Mouse (Mus musculus): Measurements from ENCODE around the gene Nub1. TPM values are rescaled to one million over a fixed set of nuclear protein-coding genes. Genes with fewer than 3 reads are reported as not detected.

Nub1 gene
- polyA plus RNA-seq, 1 experiment = 44.1 TPM

DNA sequence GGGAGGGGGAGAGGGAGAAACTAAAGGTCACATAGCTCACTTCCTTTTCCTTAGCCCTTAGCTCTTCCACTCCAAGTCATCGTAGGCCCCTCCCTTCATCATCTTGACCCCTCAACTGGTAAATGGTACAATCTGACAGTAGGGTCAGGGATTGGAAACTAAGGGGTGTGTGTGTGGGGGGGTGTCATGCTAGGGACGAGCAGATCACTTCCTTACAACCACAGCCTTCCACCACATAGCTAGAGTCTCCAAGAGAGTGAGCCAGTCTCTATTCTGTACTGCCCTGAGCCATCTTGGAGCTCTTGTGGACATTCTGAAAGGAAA, 66.8 kb downstream of the Nub1 start:
- peak overlapping the region; percentile 96 for H3K4me3 ChIP-seq (ENCODE audit: low read depth, low read length)
- peaks cover 17% of the 10 kb centered on the region for H3K4me1 ChIP-seq (ENCODE audit: control insufficient read depth, insufficient read depth, insufficient read length, low read length)
- 7% methylated on average over 2 of the region's 2 CpGs for WGBS
- H3K27ac ChIP-seq (ENCODE audit: insufficient read depth, low read depth, low read length) = peak overlapping the region; percentile 33
- TF ChIP-seq CTCF (IDR thresholded peaks at IDR 0.05; ENCODE audit: extremely low read depth, insufficient read length, insufficient replicate concordance, low read depth, low read length) = no peak
- TF ChIP-seq POLR2A (IDR thresholded peaks at IDR 0.05; ENCODE audit: low read depth, low read length) = no peak
- no peaks in the 10 kb centered on the region for H3K27me3 ChIP-seq (ENCODE audit: control insufficient read depth, insufficient read depth, low read length)
- no peaks in the 10 kb centered on the region for H3K36me3 ChIP-seq (ENCODE audit: control insufficient read depth, insufficient read depth, low read length)

DNA sequence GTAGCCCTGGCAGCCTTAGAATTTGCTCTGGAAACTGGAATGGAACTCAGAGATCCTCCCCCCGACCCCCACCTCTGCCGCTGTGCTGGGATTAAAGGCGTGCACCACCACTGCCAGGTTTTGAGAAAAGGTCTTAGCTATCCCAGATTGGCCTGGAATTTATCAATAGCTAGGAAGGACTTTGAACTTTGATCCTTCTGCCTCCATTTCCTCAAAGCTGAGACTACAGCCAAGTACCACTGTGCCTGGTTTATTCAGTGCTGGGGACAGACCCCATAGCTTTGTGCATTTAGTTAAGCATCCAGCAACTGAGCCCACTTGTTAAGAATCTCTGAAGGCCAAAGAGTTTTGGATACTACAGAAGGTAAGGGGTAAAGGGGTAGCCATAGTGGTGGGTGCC, 71.6 kb downstream of the Nub1 start:
- TF ChIP-seq CTCF (IDR thresholded peaks at IDR 0.05; ENCODE audit: extremely low read depth, insufficient read length, insufficient replicate concordance, low read depth, low read length) (no peak), POLR2A (IDR thresholded peaks at IDR 0.05; ENCODE audit: low read depth, low read length) (no peak)
- Histone ChIP-seq H3K36me3 (ENCODE audit: control insufficient read depth, insufficient read depth, low read length) (no peaks in the 10 kb centered on the region), H3K4me3 (ENCODE audit: low read depth, low read length) (no peak overlapping the region), H3K27me3 (ENCODE audit: control insufficient read depth, insufficient read depth, low read length) (no peaks in the 10 kb centered on the region), H3K27ac (ENCODE audit: insufficient read depth, low read depth, low read length) (no peak overlapping the region), H3K4me1 (ENCODE audit: control insufficient read depth, insufficient read depth, insufficient read length, low read length) (peaks cover 9% of the 10 kb centered on the region; the same call in 1 of the 2 replicates)
- WGBS = 27% methylated on average over 3 of the region's 3 CpGs

DNA sequence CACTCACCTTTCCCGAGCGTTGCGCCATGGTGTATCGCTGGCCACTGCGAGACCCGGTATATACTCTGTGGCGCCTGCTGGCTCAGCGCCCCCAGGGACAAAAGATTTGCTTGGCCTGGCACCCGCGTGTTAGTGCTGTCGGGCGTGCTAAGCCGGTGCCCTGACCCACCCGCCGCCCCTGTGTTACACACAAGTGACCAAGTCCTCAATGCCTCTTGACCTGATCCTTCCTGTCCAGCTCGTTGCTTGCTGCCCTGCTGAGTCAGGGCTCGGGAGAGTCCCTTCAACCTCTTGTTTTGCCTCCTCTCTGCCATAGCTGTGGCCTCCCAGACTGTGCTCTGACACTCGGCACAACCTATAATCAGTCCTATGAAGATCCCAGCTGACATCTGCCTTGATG, 72.5 kb downstream of the Nub1 start, which contains the start of gene Crygn:
Crygn (minus strand) TSS at position 193 of the 400 bp plus-strand sequence.
- TF ChIP-seq POLR2A (IDR thresholded peaks at IDR 0.05; ENCODE audit: low read depth, low read length) = no peak
- TF ChIP-seq CTCF (IDR thresholded peaks at IDR 0.05; ENCODE audit: extremely low read depth, insufficient read length, insufficient replicate concordance, low read depth, low read length) = no peak
- no peaks in the 10 kb centered on the region for H3K36me3 ChIP-seq (ENCODE audit: control insufficient read depth, insufficient read depth, low read length)
- no peak within 1 kb of the TSS for H3K27ac ChIP-seq (ENCODE audit: insufficient read depth, low read depth, low read length)
- H3K27me3 ChIP-seq (ENCODE audit: control insufficient read depth, insufficient read depth, low read length) = no peaks in the 10 kb centered on the region
- H3K4me3 ChIP-seq (ENCODE audit: low read depth, low read length) = no peak within 1 kb of the TSS
- H3K4me1 ChIP-seq (ENCODE audit: control insufficient read depth, insufficient read depth, insufficient read length, low read length) = peaks cover 4% of the 10 kb centered on the region; the same call in 1 of the 2 replicates
- 76% methylated on average over 18 of the region's 18 CpGs for WGBS

Other genes starting within 250 kb of the Nub1 start
- 159 and 230 TPM in 2 replicates for gene Fastk, start 240.2 kb upstream of the Nub1 start, polyA plus RNA-seq (2012; rRNA removed)
- 51.7 and 135 TPM in 2 replicates for gene Tmub1, start 237.7 kb upstream of the Nub1 start, polyA plus RNA-seq (2012; rRNA removed)
- 31.4 and 59.4 TPM in 2 replicates for gene Agap3, start 233.4 kb upstream of the Nub1 start, polyA plus RNA-seq (2012; rRNA removed)
- not detected in 2 replicates for gene Gbx1, start 158.3 kb upstream of the Nub1 start, polyA plus RNA-seq (2012; rRNA removed)
- 0.42 and 0.47 TPM in 2 replicates for gene Asb10, start 144.6 kb upstream of the Nub1 start, polyA plus RNA-seq (2012; rRNA removed)
- not detected in 2 replicates for gene 4931409K22Rik, start 128.7 kb upstream of the Nub1 start, polyA plus RNA-seq (2012; rRNA removed)
- 20.4 and 32.3 TPM in 2 replicates for gene Abcf2, start 108.1 kb upstream of the Nub1 start, polyA plus RNA-seq (2012; rRNA removed)
- gene Chpf2, start 98.8 kb upstream of the Nub1 start, polyA plus RNA-seq (2012; rRNA removed) = 19.9 and 25.7 TPM in 2 replicates
- gene Smarcd3, start 61.1 kb upstream of the Nub1 start, polyA plus RNA-seq (2012; rRNA removed) = 8.5 and 9.0 TPM in 2 replicates
- 1.3 and 2.5 TPM in 2 replicates for gene Wdr86, start 45.2 kb downstream of the Nub1 start, polyA plus RNA-seq (2012; rRNA removed)
- gene Crygn, start 72.5 kb downstream of the Nub1 start, polyA plus RNA-seq (2012; rRNA removed) = 0.37 TPM in 1 of 2 replicates, not detected in the other
- 10.7 and 17.3 TPM in 2 replicates for gene Rheb, start 157.1 kb downstream of the Nub1 start, polyA plus RNA-seq (2012; rRNA removed)